Comparison of ENCODE assay signal across 8 mouse cellular contexts in genomic region chr5:28466760-28467306, GRCm38 (mm10). TPM values are rescaled to one million over a fixed set of nuclear protein-coding genes. Genes with fewer than 3 reads are reported as not detected.
DNase-seq lines count a peak whose midpoint lies in the region; ATAC-seq lines count a peak whose summit lies in the region.

Gene Shh, minus strand, starts transcription at chr5:28467256.

- peaks cover 32% of the 10 kb centered on the region for H3K4me1 ChIP-seq in kidney, embryonic 16.5 days (ENCODE audit: insufficient read depth, low read length)
- H3K4me1 ChIP-seq in forebrain, embryonic 11.5 days (replicated peaks; ENCODE audit: control insufficient read depth, insufficient read depth, low read length): peaks cover 16% of the 10 kb centered on the region; the same call in 1 of the 2 replicates
- peaks cover 41% of the 10 kb centered on the region for H3K4me1 ChIP-seq in limb, embryonic 10.5 days

- no peak within 1 kb of the TSS for H3K27ac ChIP-seq in kidney, embryonic 16.5 days (ENCODE audit: low read length)
- H3K27ac ChIP-seq in forebrain, embryonic 11.5 days (ENCODE audit: low read depth, low read length): no peak within 1 kb of the TSS
- H3K27ac ChIP-seq in limb, embryonic 10.5 days: no peak within 1 kb of the TSS

- peak within 1 kb of the TSS; percentile 53 for H3K4me3 ChIP-seq in kidney, embryonic 16.5 days (ENCODE audit: low read length)
- H3K4me3 ChIP-seq in forebrain, embryonic 11.5 days (ENCODE audit: low read depth, low read length): peak within 1 kb of the TSS; percentile 42
- H3K4me3 ChIP-seq in limb, embryonic 10.5 days: peak within 1 kb of the TSS; percentile 45

- no peak for DNase-seq in kidney, postnatal 10 days
- peak in 1 of 2 experiments; percentile 33 for DNase-seq in adrenal gland, adult 18-20 months (ENCODE audit: low spot score in 2 of 2)
- DNase-seq in forebrain, embryonic 11.5 days (ENCODE audit: low spot score): peak; percentile 61
- peak; percentile 50 for DNase-seq in limb, embryonic 10.5 days (ENCODE audit: low spot score)
- peak; percentile 61 for DNase-seq in right cerebral cortex, postnatal 14 days
- no peak for DNase-seq in thymus, postnatal 0 days (ENCODE audit: low spot score)
- DNase-seq in kidney, adult 9 months: no peak

- 2% methylated on average over 31 of the region's 31 CpGs for WGBS in kidney, embryonic 16.5 days
- WGBS in forebrain, embryonic 11.5 days: under 1% methylated on average over 31 of the region's 31 CpGs
- WGBS in limb, embryonic 10.5 days: 1% methylated on average over 31 of the region's 31 CpGs

- H3K9me3 ChIP-seq in kidney, embryonic 16.5 days (ENCODE audit: low read length): no peaks in the 10 kb centered on the region
- H3K9me3 ChIP-seq in forebrain, embryonic 11.5 days (ENCODE audit: control insufficient read depth, low read length): no peaks in the 10 kb centered on the region
- H3K9me3 ChIP-seq in limb, embryonic 10.5 days (replicated peaks): no peaks in the 10 kb centered on the region

- peak within 1 kb of the TSS; percentile 3; the same call in 1 of the 2 replicates for H3K9ac ChIP-seq in kidney, embryonic 16.5 days (replicated peaks; ENCODE audit: low read length)
- peak within 1 kb of the TSS; percentile 14; the same call in 1 of the 2 replicates for H3K9ac ChIP-seq in forebrain, embryonic 11.5 days (ENCODE audit: low read length)

- ATAC-seq in kidney, embryonic 16.5 days (ENCODE audit: low FRiP score, low TSS enrichment): no peak
- no peak for ATAC-seq in forebrain, embryonic 11.5 days (replicated peaks; ENCODE audit: low FRiP score)

- H3K36me3 ChIP-seq in kidney, embryonic 16.5 days (ENCODE audit: insufficient read depth, low read length): no peaks in the 10 kb centered on the region
- no peaks in the 10 kb centered on the region for H3K36me3 ChIP-seq in forebrain, embryonic 11.5 days (ENCODE audit: control insufficient read depth, insufficient read depth, low read length)
- no peaks in the 10 kb centered on the region for H3K36me3 ChIP-seq in limb, embryonic 10.5 days

- peak within 1 kb of the TSS; percentile 77 for H3K4me2 ChIP-seq in kidney, embryonic 16.5 days (replicated peaks; ENCODE audit: low read depth, low read length)
- peak within 1 kb of the TSS; percentile 77 for H3K4me2 ChIP-seq in forebrain, embryonic 11.5 days (ENCODE audit: low read depth, low read length, severe bottlenecking)

- H3K27me3 ChIP-seq in kidney, embryonic 16.5 days (ENCODE audit: insufficient read depth, low read length): peaks cover 83% of the 10 kb centered on the region
- peaks cover 75% of the 10 kb centered on the region for H3K27me3 ChIP-seq in forebrain, embryonic 11.5 days (ENCODE audit: control insufficient read depth, insufficient read depth, low read length)
- peaks cover 100% of the 10 kb centered on the region for H3K27me3 ChIP-seq in limb, embryonic 10.5 days (ENCODE audit: low read depth, poor library complexity, severe bottlenecking)

RNA-seq across cellular contexts. Expression of gene Shh, which starts in this region (rescaled TPM):
- polyA plus RNA-seq in kidney, embryonic 16.5 days (2015; fragmentation: Nextera tagmentation; extraction: Ambion mirVana): 0.85 and 0.96 TPM in 2 replicates
- 10 to 100 TPM; 10.1 to 13.2 TPM for total RNA-seq in adrenal gland, adult 18-20 months (2021)
- 1.9 and 2.3 TPM in 2 replicates for polyA plus RNA-seq in forebrain, embryonic 11.5 days (2014; fragmentation: Nextera tagmentation; extraction: Ambion mirVana)
- 0.80 and 1.2 TPM in 2 replicates for polyA plus RNA-seq in limb, embryonic 10.5 days (2016; fragmentation: Nextera tagmentation; extraction: Ambion mirVana)
- 0.04 TPM in 1 of 2 replicates, not detected in the other for polyA plus RNA-seq in thymus, postnatal 0 days (2015; fragmentation: Nextera tagmentation; extraction: Ambion mirVana)

Comparison
In these comparisons a context has a peak if more than half of its experiments do, and no peak if none do; other contexts are left out.
1. DNase-seq: peak in forebrain, embryonic 11.5 days (single experiment), limb, embryonic 10.5 days (single experiment) and right cerebral cortex, postnatal 14 days (single experiment); none in kidney, postnatal 10 days (single experiment), thymus, postnatal 0 days (single experiment) and kidney, adult 9 months (single experiment).
2. Peak in every context shown above with its lines, with median percentiles within 50 percentile points of each other: H3K4me3 ChIP-seq.